ENCODE assay signal across 7 mouse cellular contexts in genomic region chr7:107370232-107371125, GRCm38 (mm10). TPM values are rescaled to one million over a fixed set of nuclear protein-coding genes. Genes with fewer than 3 reads are reported as not detected.
DNase-seq lines count a peak whose midpoint lies in the region; ATAC-seq and TF ChIP-seq lines count a peak whose summit lies in the region.

Gene Syt9 (plus strand): TSS chr7:107370728.

- no peaks in the 10 kb centered on the region for H3K4me1 ChIP-seq in bone marrow macrophage, adult 2 months (ENCODE audit: control insufficient read depth, insufficient read depth, low read length)
- H3K4me1 ChIP-seq in kidney, adult 2 months (ENCODE audit: control insufficient read depth, insufficient read depth, low read length): no peaks in the 10 kb centered on the region
- peaks cover 7% of the 10 kb centered on the region for H3K4me1 ChIP-seq in limb, embryonic 13.5 days
- peaks cover 9% of the 10 kb centered on the region; the same call in 1 of the 2 replicates for H3K4me1 ChIP-seq in midbrain, embryonic 16.5 days (ENCODE audit: control insufficient read depth, insufficient read depth, low read length)

- H3K27ac ChIP-seq in bone marrow macrophage, adult 2 months (ENCODE audit: insufficient read depth, low read depth, low read length): no peak within 1 kb of the TSS
- H3K27ac ChIP-seq in kidney, adult 2 months (ENCODE audit: insufficient read depth, low read depth, low read length): no peak within 1 kb of the TSS
- H3K27ac ChIP-seq in limb, embryonic 13.5 days: no peak within 1 kb of the TSS
- H3K27ac ChIP-seq in midbrain, embryonic 16.5 days (ENCODE audit: low read length): peak within 1 kb of the TSS; percentile 68

- no peak for TF ChIP-seq POLR2A in bone marrow macrophage, adult 2 months (IDR thresholded peaks at IDR 0.05; ENCODE audit: borderline replicate concordance, low read depth, low read length)
- TF ChIP-seq POLR2A in kidney, adult 2 months (IDR thresholded peaks at IDR 0.05; ENCODE audit: low read depth, low read length): no peak

- peak; percentile 20 for DNase-seq in gastrocnemius, postnatal 25 days
- DNase-seq in kidney, adult 2 months: peak; percentile 39
- peak; percentile 59 for DNase-seq in testis, postnatal 10 days (ENCODE audit: low spot score)

- 1% methylated on average over 87 of the region's 102 CpGs for WGBS in kidney, adult 2 months
- 1% methylated on average over 82 of the region's 102 CpGs for WGBS in limb, embryonic 13.5 days
- WGBS in midbrain, embryonic 16.5 days: 1% methylated on average over 53 of the region's 102 CpGs

- H3K27me3 ChIP-seq in kidney, adult 2 months (replicated peaks; ENCODE audit: control insufficient read depth, insufficient read depth, low read length): no peaks in the 10 kb centered on the region; the same call in 1 of the 2 replicates
- peaks cover 73% of the 10 kb centered on the region for H3K27me3 ChIP-seq in limb, embryonic 13.5 days
- H3K27me3 ChIP-seq in midbrain, embryonic 16.5 days (ENCODE audit: control insufficient read depth, insufficient read depth, low read depth, low read length): no peaks in the 10 kb centered on the region; the same call in 1 of the 2 replicates

- peak within 1 kb of the TSS; percentile 99 for H3K4me2 ChIP-seq in limb, embryonic 13.5 days (replicated peaks)
- H3K4me2 ChIP-seq in midbrain, embryonic 16.5 days (ENCODE audit: low read length): peak within 1 kb of the TSS; percentile 76

- peak within 1 kb of the TSS; percentile 68 for H3K9ac ChIP-seq in limb, embryonic 13.5 days
- H3K9ac ChIP-seq in midbrain, embryonic 16.5 days (ENCODE audit: low read depth, low read length): peak within 1 kb of the TSS; percentile 79

- H3K4me3 ChIP-seq in bone marrow macrophage, adult 2 months (ENCODE audit: insufficient read depth, low read length): peak within 1 kb of the TSS; percentile 41
- peak within 1 kb of the TSS; percentile 63 for H3K4me3 ChIP-seq in kidney, adult 2 months (ENCODE audit: insufficient read depth, low read depth, low read length)
- peak within 1 kb of the TSS; percentile 69 for H3K4me3 ChIP-seq in limb, embryonic 13.5 days
- H3K4me3 ChIP-seq in midbrain, embryonic 16.5 days (ENCODE audit: low read depth, low read length): peak within 1 kb of the TSS; percentile 86

- no peaks in the 10 kb centered on the region for H3K36me3 ChIP-seq in kidney, adult 2 months (ENCODE audit: control insufficient read depth, insufficient read depth, low read length)
- H3K36me3 ChIP-seq in limb, embryonic 13.5 days: no peaks in the 10 kb centered on the region
- no peaks in the 10 kb centered on the region for H3K36me3 ChIP-seq in midbrain, embryonic 16.5 days (ENCODE audit: control insufficient read depth, insufficient read depth, low read length)

- ATAC-seq in common myeloid progenitor, adult 5-6 weeks (replicated peaks; ENCODE audit: low read depth, poor library complexity, severe bottlenecking): peak; percentile 71
- ATAC-seq in limb, embryonic 13.5 days (ENCODE audit: low FRiP score, low read depth): peak; percentile 91
- peak; percentile 94 for ATAC-seq in midbrain, embryonic 16.5 days

- no peaks in the 10 kb centered on the region for H3K9me3 ChIP-seq in limb, embryonic 13.5 days
- no peaks in the 10 kb centered on the region for H3K9me3 ChIP-seq in midbrain, embryonic 16.5 days (replicated peaks; ENCODE audit: control insufficient read depth, low read length, poor library complexity, severe bottlenecking)

- TF ChIP-seq CTCF in bone marrow macrophage, adult 2 months (IDR thresholded peaks at IDR 0.05; ENCODE audit: low read depth, low read length): no peak
- no peak for TF ChIP-seq CTCF in kidney, adult 2 months (conservative IDR thresholded peaks at IDR 0.05; ENCODE audit: insufficient read depth, insufficient read length, low read depth, low read length)

RNA-seq across cellular contexts. Expression of gene Syt9, which starts in this region (rescaled TPM):
- not detected in 2 replicates for polyA plus RNA-seq in bone marrow macrophage, adult 2 months (2012; ENCODE audit: insufficient read depth, insufficient read length, missing spikeins)
- not detected in 2 replicates for total RNA-seq in common myeloid progenitor, adult 5-6 weeks (2017)
- total RNA-seq in gastrocnemius, postnatal 25 days (2021): under 1 TPM; 0.32 to 0.41 TPM
- polyA plus RNA-seq in kidney, adult 2 months (2012; rRNA removed): 1.1 TPM in 2 replicates
- polyA plus RNA-seq in limb, embryonic 13.5 days (2015; fragmentation: Nextera tagmentation; extraction: Ambion mirVana): 2.7 and 3.0 TPM in 2 replicates
- 13.6 and 13.8 TPM in 2 replicates for polyA plus RNA-seq in midbrain, embryonic 16.5 days (2015; fragmentation: Nextera tagmentation; extraction: Ambion mirVana)

Comparison
In these comparisons a context has a peak if more than half of its experiments do, and no peak if none do; other contexts are left out.
1. Peak in ATAC-seq in common myeloid progenitor, adult 5-6 weeks; RNA of the gene not detected or under 1 TPM.
2. Peak in DNase-seq in gastrocnemius, postnatal 25 days; RNA of the gene not detected or under 1 TPM.